8 mouse cellular contexts compared by ENCODE assay signal in the genomic region with DNA sequence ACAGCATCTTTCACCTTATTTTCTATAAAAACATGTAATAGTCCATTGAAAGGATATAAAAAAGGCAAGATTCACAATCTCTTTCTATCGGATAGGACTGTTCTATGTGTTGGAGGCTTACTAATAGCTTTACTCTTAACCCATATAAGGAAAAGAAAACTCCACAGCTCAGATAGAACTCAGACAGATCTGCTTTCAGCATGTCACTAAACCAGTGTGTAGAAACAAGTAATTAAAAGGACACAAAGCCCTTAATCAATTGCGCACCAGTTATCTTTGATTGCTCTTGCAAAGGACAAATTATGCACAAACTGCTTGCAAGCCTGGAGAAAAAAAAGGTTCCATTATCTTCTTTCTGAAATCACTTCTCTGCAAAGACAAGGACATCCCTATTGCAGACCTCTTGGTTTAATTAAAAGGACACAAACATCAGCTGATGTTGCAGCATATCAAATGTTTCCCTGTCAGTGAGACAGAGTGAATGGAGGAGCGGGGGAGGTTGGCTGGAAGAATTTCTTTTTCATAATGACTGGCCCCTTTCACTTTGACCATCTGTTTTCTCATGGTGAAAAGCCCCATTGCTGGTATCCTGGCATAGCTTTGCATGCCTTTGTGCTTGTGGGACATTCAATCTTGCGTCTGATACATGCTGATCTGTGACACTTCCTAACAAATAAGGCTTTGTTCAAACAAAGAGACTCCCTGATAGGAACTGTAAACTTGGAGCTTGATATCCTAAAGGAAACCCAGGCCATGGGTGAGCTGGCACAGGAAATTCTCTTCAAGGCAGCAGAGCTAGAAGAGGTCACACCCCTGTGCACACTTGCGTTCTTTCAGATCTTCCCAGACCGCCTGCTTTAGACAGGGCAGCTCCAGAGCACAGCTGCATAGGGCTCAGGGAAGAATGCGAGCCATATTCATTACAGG.
DNase-seq lines count a peak whose midpoint lies in the region; ATAC-seq and TF ChIP-seq lines count a peak whose summit lies in the region.

No protein-coding gene starts in this region.

- TF ChIP-seq CTCF in hindbrain, postnatal 0 days (IDR thresholded peaks at IDR 0.05; ENCODE audit: low read depth) = no peak
- no peak for TF ChIP-seq CTCF in midbrain, postnatal 0 days (IDR thresholded peaks at IDR 0.05)

- H3K4me2 ChIP-seq in forebrain, embryonic 16.5 days (ENCODE audit: low read length) = no peak overlapping the region
- no peak overlapping the region for H3K4me2 ChIP-seq in hindbrain, postnatal 0 days (ENCODE audit: low read depth, low read length)
- no peak overlapping the region for H3K4me2 ChIP-seq in limb, embryonic 13.5 days (replicated peaks)
- H3K4me2 ChIP-seq in midbrain, postnatal 0 days (ENCODE audit: low read depth, low read length, poor library complexity, severe bottlenecking) = no peak overlapping the region

- H3K9me3 ChIP-seq in forebrain, embryonic 16.5 days (ENCODE audit: control insufficient read depth, low read length) = peaks cover 2% of the 10 kb centered on the region; the same call in 1 of the 2 replicates
- H3K9me3 ChIP-seq in hindbrain, postnatal 0 days (ENCODE audit: low read length) = no peaks in the 10 kb centered on the region
- H3K9me3 ChIP-seq in limb, embryonic 13.5 days = peaks cover under 1% of the 10 kb centered on the region; the same call in 1 of the 2 replicates
- H3K9me3 ChIP-seq in midbrain, postnatal 0 days (ENCODE audit: low read length) = no peaks in the 10 kb centered on the region

- 4% methylated on average over 7 of the region's 7 CpGs for WGBS in forebrain, embryonic 16.5 days
- 18% methylated on average over 7 of the region's 7 CpGs for WGBS in hindbrain, postnatal 0 days
- 46% methylated on average over 7 of the region's 7 CpGs for WGBS in limb, embryonic 13.5 days
- WGBS in midbrain, postnatal 0 days = 21% methylated on average over 7 of the region's 7 CpGs

- no peak overlapping the region for H3K4me3 ChIP-seq in forebrain, embryonic 16.5 days (replicated peaks; ENCODE audit: low read length)
- no peak overlapping the region for H3K4me3 ChIP-seq in hindbrain, postnatal 0 days (ENCODE audit: low read length)
- H3K4me3 ChIP-seq in limb, embryonic 13.5 days = no peak overlapping the region
- no peak overlapping the region for H3K4me3 ChIP-seq in midbrain, postnatal 0 days (ENCODE audit: low read depth, low read length)

- no peaks in the 10 kb centered on the region for H3K36me3 ChIP-seq in forebrain, embryonic 16.5 days (ENCODE audit: control insufficient read depth, insufficient read depth)
- H3K36me3 ChIP-seq in hindbrain, postnatal 0 days (ENCODE audit: insufficient read depth, low read length) = no peaks in the 10 kb centered on the region
- H3K36me3 ChIP-seq in limb, embryonic 13.5 days = no peaks in the 10 kb centered on the region
- no peaks in the 10 kb centered on the region for H3K36me3 ChIP-seq in midbrain, postnatal 0 days (ENCODE audit: insufficient read depth, low read length)

- no peak overlapping the region for H3K9ac ChIP-seq in forebrain, embryonic 16.5 days (replicated peaks; ENCODE audit: low read depth, low read length)
- H3K9ac ChIP-seq in hindbrain, postnatal 0 days (replicated peaks; ENCODE audit: low read length) = no peak overlapping the region
- no peak overlapping the region for H3K9ac ChIP-seq in limb, embryonic 13.5 days
- H3K9ac ChIP-seq in midbrain, postnatal 0 days (replicated peaks; ENCODE audit: low read length, poor library complexity, severe bottlenecking) = no peak overlapping the region

- peak; percentile 73 for ATAC-seq in forebrain, embryonic 16.5 days
- ATAC-seq in hindbrain, postnatal 0 days = peak; percentile 90
- peak; percentile 84 for ATAC-seq in limb, embryonic 13.5 days (ENCODE audit: low FRiP score, low read depth)
- ATAC-seq in midbrain, postnatal 0 days (ENCODE audit: low FRiP score) = peak; percentile 74
- ATAC-seq in monocyte, adult 5-6 weeks (replicated peaks; ENCODE audit: insufficient number of reproducible peaks, low FRiP score, low TSS enrichment, poor library complexity, severe bottlenecking) = no peak
- no peak for ATAC-seq in inflammation-experienced regulatory T-cells, adult 6 months

- no peaks in the 10 kb centered on the region for H3K27me3 ChIP-seq in forebrain, embryonic 16.5 days (replicated peaks; ENCODE audit: control insufficient read depth, insufficient read depth, low read length)
- H3K27me3 ChIP-seq in hindbrain, postnatal 0 days (ENCODE audit: insufficient read depth, low read length) = no peaks in the 10 kb centered on the region
- H3K27me3 ChIP-seq in limb, embryonic 13.5 days = no peaks in the 10 kb centered on the region
- no peaks in the 10 kb centered on the region for H3K27me3 ChIP-seq in midbrain, postnatal 0 days (ENCODE audit: insufficient read depth, low read length)

- peaks cover 14% of the 10 kb centered on the region for H3K4me1 ChIP-seq in forebrain, embryonic 16.5 days (replicated peaks; ENCODE audit: control insufficient read depth, insufficient read depth, low read length)
- H3K4me1 ChIP-seq in hindbrain, postnatal 0 days (ENCODE audit: insufficient read depth, low read length) = peaks cover 10% of the 10 kb centered on the region; the same call in 1 of the 2 replicates
- 0 out of 2 replicates have a peak, but pooled peaks cover 6% of the 10 kb centered on the region for H3K4me1 ChIP-seq in limb, embryonic 13.5 days
- H3K4me1 ChIP-seq in midbrain, postnatal 0 days (ENCODE audit: insufficient read depth, low read length) = no peaks in the 10 kb centered on the region; the same call in 1 of the 2 replicates

- DNase-seq in 3T3-L1 (ENCODE audit: low read depth, low spot score) (peak; percentile 37), NIH3T3 (ENCODE audit: low read depth) (peak; percentile 31)
- DNase-seq in hindbrain, postnatal 0 days (ENCODE audit: low spot score) = peak; percentile 72
- DNase-seq in midbrain, postnatal 0 days (ENCODE audit: low spot score) = peak; percentile 75

- peak overlapping the region; percentile 65 for H3K27ac ChIP-seq in forebrain, embryonic 16.5 days (ENCODE audit: low read length)
- H3K27ac ChIP-seq in hindbrain, postnatal 0 days = peak overlapping the region; percentile 60; the same call in 1 of the 2 replicates
- H3K27ac ChIP-seq in limb, embryonic 13.5 days = no peak overlapping the region
- H3K27ac ChIP-seq in midbrain, postnatal 0 days (ENCODE audit: low read depth, low read length) = 0 out of 2 replicates have a peak overlapping the region, but pooled peaks have one; percentile 8

Comparison
In these comparisons a context has a peak if more than half of its experiments do, and no peak if none do; other contexts are left out.
1. ATAC-seq: peak in forebrain, embryonic 16.5 days (single experiment), hindbrain, postnatal 0 days (single experiment), limb, embryonic 13.5 days (single experiment) and midbrain, postnatal 0 days (single experiment); none in monocyte, adult 5-6 weeks (single experiment) and inflammation-experienced regulatory T-cells, adult 6 months (single experiment).
2. Peak in every context shown above with its lines, with median percentiles within 50 percentile points of each other: DNase-seq.